Mouse (Mus musculus) left cerebral cortex, postnatal 25 days (tissue): ENCODE measurements around the gene Wasf3. TPM values are rescaled to one million over a fixed set of nuclear protein-coding genes. Genes with fewer than 3 reads are reported as not detected.

Experiments
- DNase-seq, 2 experiments: peaks; one replicate each; pipeline ENCODE4 v3.0.0; 2022; ENCODE audit warnings: low spot score in 2 of 2, mixed read lengths in 1 of 2
- intact Hi-C: fragments of 180-260 bp; cut with DNase I; formaldehyde crosslinking; loops from one replicate; pipeline ENCODE4 v1.15.1; 2025
- total RNA-seq, 2 experiments: library from RNA; stranded (reverse); gene quantifications; 2 replicates each; pipeline ENCODE4 v1.2.3; 2021

Gene Wasf3
- total RNA-seq = 10 to 100 TPM; 90.2 to 95.3 TPM

DNA sequence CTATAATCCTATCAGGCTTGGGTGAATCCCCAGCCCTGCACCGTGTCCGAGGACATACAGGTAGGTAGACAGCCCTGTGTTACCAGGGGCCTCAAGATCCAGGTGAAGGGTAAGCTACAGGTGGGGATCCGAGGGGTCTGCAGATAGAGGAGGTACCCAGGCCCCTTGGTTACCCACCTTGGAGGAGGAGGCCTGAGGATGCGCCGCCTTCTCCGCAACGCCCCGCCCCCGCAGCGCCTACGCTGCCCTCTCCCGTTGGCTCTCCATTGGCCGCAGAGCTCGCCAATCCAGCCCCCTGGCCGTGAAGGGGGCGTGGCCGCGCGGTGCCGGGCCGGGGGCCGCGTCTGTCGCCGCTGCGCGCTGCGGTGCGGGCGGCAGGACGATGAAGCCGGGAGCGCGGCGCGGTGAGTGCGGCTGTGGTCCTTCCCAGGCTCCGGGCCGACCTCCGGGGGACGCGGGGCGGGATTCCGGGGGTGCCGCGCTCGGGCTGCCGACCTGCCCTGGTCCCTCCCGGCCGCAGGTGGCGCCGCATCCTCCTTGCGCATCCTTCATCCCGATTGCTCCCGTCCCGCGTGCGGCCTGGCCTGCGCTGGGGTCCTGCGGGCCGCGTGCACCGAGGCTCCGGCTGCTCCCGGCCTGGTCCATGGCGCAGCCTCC is at the start of gene Wasf3:
Wasf3 (plus strand) TSS at position 51 of the 657 bp plus-strand sequence.
- intact Hi-C loops = loop anchor here (2.0 to 10.0 kb wide), 3 partner anchors 42 to 90 kb away; no protein-coding TSS in a partner anchor
- DNase-seq = peak; percentile 91 to 93

DNA sequence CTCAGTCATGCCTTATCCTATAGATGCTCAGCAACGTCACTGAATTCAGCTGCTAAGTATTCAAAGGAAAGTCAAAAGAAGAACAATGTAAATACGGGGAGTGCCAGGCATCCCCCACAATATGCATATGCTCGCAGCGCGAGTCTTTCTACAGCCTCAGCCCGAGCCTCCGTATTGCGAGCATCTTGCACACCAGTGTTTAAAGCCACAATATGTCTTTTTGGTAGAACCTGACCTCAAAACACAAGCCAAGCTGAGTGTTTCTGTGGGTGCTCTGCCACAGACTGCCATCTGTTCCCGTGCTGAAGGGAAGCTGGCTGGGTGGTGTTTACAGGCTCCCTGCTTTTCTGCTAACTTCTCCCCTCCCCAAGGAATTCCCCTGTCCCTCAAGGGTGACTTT is 46.7 kb upstream of the Wasf3 start:
- peak; percentile 57 to 95 for DNase-seq
- intact Hi-C loops = loop anchor here (2.0 to 5.0 kb wide), 4 partner anchors 47 to 134 kb away; partner anchors contain the start of gene Wasf3

DNA sequence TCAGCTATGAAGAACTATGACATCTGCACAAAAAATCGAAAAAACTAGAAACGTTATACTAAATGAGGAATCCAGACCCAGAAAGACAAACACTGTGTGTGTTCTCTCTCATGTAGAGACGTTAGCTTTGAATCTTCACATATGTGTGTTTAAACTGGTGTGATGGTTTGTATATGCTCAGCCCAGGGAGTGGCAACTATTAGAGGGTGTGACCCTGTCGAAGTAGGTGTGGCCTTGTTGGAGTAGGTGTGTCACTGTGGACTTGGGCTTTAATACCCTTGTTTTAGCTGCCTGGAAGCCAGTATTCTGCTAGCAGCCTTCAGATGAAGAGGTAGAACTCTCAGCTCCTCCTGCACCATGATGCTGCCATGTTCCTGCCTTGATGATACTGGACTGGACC is 44.7 kb upstream of the Wasf3 start:
- no peak for DNase-seq
- intact Hi-C loops = no loop called here

DNA sequence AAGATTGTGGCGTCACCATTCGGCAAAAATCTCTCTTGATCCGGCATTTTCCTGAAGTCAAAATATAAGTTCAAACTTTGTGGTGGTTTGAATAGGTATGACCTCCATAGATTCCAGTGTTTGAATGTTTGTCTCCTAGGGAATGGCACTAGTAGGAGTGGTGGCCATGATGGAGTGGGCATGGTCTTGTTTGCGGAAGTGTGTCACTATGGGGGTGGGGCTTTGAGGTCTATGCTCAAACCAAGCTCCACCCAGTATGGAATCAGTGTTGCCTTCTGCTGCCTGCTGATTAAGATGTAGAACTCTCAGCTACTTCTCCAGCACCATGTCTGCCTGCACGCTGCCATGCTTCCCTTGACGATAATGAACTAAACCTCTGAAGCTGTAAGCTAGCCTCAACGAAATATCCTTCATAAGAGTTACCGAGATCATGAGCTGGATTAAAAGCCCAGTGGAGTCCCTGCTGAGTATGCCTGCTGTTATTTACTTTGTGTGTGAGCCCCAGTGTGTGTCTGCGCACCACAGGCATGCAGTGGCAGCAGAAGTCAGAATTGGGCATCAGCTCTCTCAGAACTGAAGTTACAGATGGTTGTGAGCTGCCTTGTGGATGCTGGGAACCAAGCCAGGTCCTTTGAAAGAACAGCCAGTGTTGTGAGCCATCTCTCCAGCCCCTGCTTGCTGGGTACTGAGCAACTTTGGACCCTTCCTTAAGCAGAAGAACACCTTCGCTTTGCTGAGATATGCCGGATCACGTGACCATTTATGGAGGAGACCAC is 39.7 kb upstream of the Wasf3 start:
- DNase-seq = no peak
- intact Hi-C loops = no loop called here

DNA sequence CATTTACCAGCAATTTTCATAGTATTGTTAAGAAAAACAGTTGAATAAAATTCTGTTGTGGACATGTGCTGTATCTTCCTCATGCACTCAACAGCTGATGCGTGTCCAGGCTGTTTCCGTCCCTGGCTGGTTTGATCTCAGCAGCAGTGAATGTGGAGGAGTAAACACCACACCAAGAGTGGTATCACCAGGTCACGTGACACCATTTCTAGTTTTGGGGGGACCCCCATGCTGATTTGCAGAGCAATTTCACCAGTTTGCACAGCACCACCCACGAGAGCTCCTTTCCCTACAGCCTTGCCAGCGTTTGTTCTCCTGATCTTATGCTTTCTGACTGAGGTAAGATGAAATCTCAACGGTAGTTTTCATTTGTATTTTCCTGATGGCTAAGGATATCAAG is 37.7 kb upstream of the Wasf3 start:
- intact Hi-C loops = no loop called here
- peak in 1 of 2 experiments; percentile 45 for DNase-seq

DNA sequence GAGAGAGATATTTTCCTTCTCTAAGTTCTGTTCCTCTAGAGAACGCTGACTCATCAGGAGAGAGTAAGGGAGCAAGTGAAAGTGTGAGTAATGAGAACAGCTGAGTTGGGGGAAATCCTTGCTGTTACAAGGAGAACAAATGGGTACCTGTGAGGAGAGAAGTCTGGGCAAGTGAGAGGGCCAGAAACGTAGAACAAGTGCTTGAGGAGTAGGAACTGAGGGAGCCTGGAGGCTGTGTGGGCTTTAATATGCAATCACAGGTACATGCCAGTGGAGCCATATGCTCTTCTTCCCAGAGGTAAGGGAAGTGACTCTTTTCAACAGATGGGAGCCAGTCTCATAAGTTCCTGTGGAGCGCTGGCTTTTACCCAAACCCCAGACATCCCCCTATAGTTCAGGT is 35.6 kb upstream of the Wasf3 start:
- intact Hi-C loops = no loop called here
- DNase-seq = peak in 1 of 2 experiments; percentile 66

DNA sequence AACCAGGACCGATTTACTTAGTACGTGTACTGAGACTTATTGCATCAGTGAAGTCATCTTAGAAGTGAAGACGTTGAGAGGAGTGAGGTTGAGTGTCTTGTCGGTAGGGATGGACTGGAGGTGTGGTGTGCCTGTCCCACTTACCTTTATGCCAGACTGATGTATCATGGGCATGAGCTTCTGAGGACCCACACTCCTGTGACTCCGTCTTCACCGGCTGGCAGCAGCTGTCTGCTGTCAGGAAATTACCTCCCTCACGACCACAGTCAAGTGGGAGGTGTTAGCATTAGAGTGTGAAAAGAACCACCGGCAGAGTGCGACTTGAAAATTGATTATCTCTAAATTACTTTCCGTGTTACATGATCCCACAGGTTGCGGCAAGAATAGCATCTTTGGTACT is 34.0 kb upstream of the Wasf3 start:
- no peak for DNase-seq

DNA sequence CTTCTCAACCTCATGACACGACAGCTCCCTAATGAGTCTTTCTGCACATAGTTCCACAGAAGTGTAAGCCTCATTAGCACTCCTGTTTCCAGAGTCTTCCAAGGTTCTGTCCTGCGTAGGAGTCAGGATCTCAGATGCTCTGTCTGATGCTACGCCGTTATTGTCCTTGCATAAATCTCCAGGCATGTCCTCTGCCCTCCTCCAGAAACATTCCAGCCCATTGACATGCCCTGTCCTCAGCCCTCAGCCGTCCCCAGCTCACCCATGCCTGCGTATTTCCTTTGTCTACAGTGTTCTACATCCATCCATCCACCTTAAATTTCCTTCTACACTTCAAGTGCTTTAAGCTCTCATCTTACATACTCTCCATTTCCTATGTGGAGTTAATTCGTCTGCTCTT is 32.8 kb upstream of the Wasf3 start:
- no peak for DNase-seq
- intact Hi-C loops = no loop called here

More for the DNA sequence above, 34.0 kb upstream of the Wasf3 start:
- intact Hi-C loops = no loop called here

DNA sequence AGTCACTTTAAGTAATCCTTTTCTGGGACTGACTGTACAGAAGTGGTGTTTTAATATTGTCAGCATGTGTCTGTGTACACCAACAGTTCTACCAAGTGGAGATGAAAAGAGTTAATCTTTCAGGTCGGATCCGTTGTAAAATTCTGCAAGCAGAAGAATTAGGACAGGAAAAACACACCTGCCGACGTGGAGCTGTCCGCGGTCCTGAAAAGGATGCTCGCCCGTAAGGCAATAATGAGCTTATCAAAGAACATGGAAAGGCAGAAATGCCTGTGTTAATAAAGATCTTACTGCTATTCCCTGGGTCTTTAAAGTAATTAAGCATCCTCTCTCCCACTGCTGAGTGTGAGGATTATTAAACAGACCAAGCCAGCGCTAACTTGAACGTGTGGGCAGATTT is 24.4 kb upstream of the Wasf3 start:
- intact Hi-C loops = no loop called here
- DNase-seq = no peak

DNA sequence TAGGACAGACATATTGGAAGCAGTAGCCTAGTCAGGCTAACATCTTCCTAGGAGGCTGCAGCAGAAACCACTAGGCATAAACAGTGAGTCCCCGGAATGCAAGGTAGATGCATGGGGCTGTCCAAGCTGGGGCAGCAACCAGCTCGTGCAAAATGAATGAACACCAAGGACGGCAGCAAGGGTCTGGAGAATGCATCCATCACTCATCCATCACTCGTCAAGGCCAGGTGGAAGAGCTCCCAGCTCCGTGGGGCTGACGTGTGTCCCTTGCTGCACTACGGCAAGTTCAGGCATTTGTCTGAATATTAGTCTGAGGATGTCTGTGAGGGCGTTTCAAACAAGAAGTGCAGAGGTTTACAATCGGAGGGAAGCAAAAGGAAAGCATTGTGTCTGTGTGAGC is 22.1 kb upstream of the Wasf3 start:
- DNase-seq = no peak
- intact Hi-C loops = no loop called here

DNA sequence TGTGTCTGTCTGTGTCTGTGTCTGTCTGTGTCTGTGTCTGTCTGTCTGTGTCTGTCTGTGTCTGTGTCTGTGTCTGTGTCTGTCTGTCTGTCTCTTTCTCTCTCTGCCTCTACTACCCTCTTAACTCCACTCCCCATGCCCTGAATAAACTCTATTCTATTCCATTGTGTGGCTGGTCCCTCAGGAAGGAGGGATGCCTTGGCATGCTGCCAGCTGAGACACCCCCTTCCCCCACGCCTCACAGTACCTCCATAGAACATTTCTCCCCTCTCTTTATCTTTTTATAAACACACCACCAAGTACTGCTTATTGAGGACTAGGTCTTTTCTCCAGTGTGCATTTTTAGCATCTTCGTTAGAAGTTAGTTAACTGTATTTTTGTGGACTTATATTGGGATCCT is 16.4 kb upstream of the Wasf3 start:
- no peak for DNase-seq

DNA sequence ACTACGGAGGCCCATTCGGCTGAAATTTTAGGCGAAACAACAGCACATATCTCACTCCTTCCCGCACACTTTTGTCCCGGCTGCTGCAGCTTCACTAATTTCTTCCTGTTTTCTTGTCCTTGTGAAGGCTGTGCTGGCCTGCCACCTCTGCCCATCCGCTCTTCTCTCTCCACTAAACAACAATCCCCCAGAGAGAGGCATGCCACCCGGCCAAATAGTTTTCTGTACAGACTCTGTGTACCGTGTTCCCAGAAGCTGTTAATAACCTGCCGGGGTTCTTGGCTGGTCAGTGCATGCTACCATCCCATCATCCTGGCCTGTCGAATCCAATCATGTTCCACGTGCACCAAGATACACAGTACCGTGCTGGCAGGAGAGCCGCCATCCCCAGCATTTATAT is 15.8 kb upstream of the Wasf3 start:
- intact Hi-C loops = no loop called here
- no peak for DNase-seq

More for the DNA sequence above, 16.4 kb upstream of the Wasf3 start:
- intact Hi-C loops = no loop called here

DNA sequence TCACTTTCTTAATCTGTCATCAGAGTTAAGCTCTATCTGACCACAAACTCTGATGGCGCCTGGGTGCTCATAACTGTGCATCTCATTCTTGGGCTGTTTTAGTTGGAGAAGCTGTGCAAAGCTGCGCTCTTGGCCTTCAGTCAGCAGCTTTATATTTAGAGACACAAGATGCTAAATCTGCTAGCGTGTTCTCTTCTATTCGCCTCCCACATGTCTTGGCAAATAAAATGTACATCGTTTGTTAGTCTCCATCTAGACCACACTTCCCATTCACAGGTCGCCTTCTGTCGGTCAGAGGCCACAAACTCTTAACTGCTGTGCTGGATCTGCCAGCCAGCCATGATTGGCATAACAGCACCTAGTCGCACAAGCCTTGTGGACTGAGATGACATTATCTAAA is 14.0 kb upstream of the Wasf3 start:
- peak; percentile 63 to 82 for DNase-seq
- intact Hi-C loops = no loop called here

DNA sequence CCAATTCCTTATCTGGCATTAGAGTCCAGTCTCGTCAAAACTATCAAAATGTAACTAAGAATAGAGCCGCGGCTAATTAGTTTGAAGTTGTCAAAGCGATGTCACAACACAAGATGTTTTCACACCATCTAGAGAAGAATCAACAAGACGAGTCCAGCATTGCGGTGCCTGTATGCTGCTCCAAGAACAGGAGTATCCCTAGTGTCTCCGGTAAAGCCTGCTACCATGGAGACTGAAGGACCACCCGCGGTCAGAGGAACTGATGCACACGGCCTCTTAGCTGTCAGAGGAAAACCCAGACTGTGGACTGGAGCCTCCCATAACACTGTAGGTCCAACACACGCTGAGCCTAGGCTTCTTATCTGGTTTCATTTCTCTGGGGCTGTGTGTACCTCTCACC is 11.5 kb upstream of the Wasf3 start:
- intact Hi-C loops = no loop called here
- DNase-seq = no peak

DNA sequence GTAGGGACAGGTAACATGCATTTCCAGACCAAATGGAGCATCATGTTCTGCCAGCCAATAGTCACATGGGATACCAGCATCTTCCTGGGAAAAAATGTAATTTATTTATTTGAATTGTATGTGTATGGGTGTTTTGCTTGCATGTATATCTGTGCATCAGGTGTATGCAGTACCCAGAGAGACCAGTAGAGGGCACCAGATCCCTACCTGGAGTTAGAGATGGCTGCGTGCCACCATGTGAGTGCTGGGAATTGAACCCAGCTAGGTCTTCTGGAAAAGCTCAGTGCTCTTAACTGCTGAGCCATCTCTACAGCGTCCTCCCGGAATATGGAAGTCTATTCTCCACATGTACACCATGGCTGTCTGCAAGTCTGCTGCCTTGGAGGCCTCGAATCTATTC is 8.2 kb upstream of the Wasf3 start:
- intact Hi-C loops = no loop called here
- no peak for DNase-seq

DNA sequence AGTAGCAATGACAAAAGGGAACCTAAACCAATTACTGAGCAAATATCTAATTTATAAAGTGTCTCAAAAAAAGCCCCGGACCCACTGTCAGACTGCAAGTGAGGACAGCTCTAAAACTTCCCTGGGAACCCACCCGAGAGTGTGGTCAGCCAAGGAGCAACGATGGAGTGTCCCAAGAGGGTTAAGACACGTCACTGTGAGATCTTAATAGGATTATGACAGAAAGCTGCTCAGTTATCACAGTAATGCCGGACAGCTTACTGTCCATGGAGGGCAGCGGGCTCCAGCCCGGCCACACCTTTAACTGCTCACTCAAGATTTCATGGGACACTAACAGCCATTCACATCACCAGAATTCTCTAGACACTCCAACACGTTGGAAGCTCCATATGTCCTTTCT is 4.7 kb upstream of the Wasf3 start:
- no peak for DNase-seq
- intact Hi-C loops = loop anchor here (10.0 kb wide), 1 partner anchor 95 kb away; no protein-coding TSS in a partner anchor

DNA sequence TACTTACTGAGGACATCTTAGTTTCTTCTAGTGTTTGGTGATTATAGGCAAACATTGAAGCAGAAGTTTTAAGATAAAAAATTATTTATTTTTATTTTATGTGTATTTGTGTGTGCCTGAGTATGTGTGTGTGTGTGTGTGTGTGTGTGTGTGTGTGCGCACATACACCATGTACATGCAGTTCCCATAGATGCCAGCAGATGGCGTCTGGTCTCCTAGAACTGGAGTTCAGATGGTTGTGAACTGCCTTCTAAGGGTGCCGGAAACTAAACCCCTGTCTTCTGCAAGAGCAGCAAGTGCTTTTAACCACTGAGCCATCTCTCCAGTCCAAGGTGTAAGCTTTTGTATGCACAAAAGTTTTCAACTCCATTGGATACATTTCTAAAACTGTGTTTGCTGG is 2.5 kb upstream of the Wasf3 start:
- DNase-seq = no peak
- intact Hi-C loops = loop anchor here (10.0 kb wide), 1 partner anchor 93 kb away; no protein-coding TSS in a partner anchor

DNA sequence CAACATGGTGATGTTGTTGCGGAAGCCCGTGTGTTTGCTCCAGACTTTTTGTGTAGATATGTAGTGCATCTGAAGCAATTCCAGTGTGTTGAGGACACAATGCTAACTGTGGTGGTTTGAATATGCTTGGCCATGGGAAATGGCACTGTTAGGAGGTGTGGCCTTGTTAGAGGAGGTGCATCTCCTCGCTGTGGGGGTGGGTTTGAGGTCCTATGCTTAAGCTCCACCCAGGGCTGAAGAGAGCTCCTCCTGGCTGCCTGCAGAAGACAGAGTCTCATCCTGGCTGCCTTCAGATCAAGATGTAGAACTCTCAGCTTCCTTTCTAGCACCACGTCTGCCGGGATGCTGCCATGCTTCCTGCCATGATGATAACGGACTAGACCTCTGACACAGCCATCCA is 1.4 kb upstream of the Wasf3 start:
- intact Hi-C loops = loop anchor here (10.0 kb wide), 1 partner anchor 91 kb away; no protein-coding TSS in a partner anchor
- no peak for DNase-seq

DNA sequence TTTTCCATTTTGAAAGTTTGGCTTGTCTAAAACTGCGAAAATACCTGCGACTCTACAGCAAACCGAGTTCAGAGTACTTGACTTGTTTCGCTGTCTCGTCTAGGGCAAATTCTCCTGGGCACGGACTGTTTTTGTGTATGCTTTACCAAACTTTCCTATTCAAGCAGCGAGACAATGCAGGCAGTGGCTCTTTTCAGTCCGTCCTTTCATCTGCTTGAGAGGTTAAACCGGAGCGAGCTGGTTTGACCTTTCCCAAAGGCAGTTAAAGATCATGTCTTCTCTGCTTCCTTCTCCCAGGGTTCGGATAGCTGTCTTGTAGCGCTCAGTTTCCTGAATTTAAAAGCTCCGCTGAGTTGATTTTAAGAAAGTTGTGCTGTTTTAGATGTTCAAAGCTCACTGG is 1.2 kb downstream of the Wasf3 start:
- DNase-seq = no peak
- intact Hi-C loops = loop anchor here (2.0 to 10.0 kb wide), 4 partner anchors 25 to 89 kb away; no protein-coding TSS in a partner anchor

DNA sequence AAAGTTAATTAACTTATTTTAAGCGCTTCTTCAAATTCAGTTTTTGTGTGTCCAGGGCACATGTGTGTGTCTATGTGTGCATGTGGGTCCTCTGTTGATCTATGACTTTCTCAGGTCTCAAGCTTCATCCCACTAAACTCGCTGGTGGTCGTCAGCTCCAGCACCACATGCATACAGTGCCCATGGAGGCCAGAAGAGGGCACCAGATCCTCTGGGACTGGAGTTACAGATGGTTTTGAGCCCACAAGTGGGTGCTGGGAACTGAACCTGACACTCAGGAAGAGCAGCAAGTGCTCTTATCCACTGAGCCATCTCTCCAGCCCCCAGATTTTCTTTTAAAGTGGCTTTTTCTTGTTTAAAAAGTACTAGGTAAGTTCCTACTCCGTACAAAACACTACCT is 2.1 kb downstream of the Wasf3 start:
- no peak for DNase-seq
- intact Hi-C loops = loop anchor here (2.0 to 10.0 kb wide), 3 partner anchors 24 to 88 kb away; no protein-coding TSS in a partner anchor

DNA sequence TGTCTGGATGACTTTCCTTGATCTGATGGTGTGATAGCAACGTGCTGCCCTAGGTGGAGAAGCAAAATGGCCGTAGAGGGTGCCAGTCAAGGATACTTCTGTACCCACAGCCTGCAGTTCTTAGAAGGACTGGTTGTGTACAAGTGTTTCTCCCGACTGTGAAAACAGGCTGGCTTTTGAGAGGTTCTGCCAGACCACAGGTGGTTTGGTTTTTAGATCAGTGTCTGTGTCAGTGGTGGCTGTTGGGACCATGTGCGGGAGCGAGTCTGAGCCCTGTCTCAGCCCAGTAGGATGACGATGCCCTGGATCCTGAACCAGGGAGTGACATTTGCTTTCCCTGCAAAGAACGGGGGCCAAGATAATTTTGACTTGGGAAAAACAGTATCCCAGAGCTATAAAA is 9.8 kb downstream of the Wasf3 start:
- no peak for DNase-seq
- intact Hi-C loops = no loop called here
